Mouse (Mus musculus) CH12.LX (cell line): ENCODE measurements around the gene Blcap. TPM values are rescaled to one million over a fixed set of nuclear protein-coding genes. Genes with fewer than 3 reads are reported as not detected.
"Not testable (repeated sequence)": the region's sequence is repeated elsewhere in the genome, so short reads cannot be mapped to it uniquely, and the experiment has no call there.

Experiments
- DNase-seq: peaks from one replicate; pipeline ENCODE4 v3.0.0-alpha.2; 2013; ENCODE audit errors: extremely low read depth
- H3K27ac ChIP-seq: 2 replicates; pipeline ENCODE4 v1.5.1; 2012; ENCODE audit warnings: low read depth, mild to moderate bottlenecking, control low read depth, moderate library complexity; ENCODE audit not compliant: insufficient read depth
- H3K27me3 ChIP-seq: replicated peaks from 2 replicates; pipeline ENCODE3; 2012; ENCODE audit warnings: inconsistent platforms
- H3K36me3 ChIP-seq, 2 experiments: replicated peaks in 1 of 2; 2 replicates each; pipeline versions ENCODE3 to v1.6.1; 2012; ENCODE audit warnings: inconsistent platforms in 1 of 2, low read length in 1 of 2, mild to moderate bottlenecking in 1 of 2, mixed read lengths in 1 of 2, moderate library complexity in 1 of 2; ENCODE audit not compliant: control insufficient read depth in 1 of 2, insufficient read depth in 1 of 2
- H3K4me1 ChIP-seq, 2 experiments: 2 replicates each; pipeline ENCODE4 v1.6.1; 2012; ENCODE audit warnings: inconsistent platforms in 1 of 2, moderate library complexity in 1 of 2; ENCODE audit not compliant: insufficient read depth in 2 of 2, control insufficient read depth in 1 of 2
- H3K4me2 ChIP-seq: 2 replicates; pipeline ENCODE4 v1.6.1; 2012; ENCODE audit warnings: low read depth, mild to moderate bottlenecking, control low read depth; ENCODE audit not compliant: poor library complexity, insufficient read depth, severe bottlenecking
- H3K4me3 ChIP-seq, 3 experiments: fragments of 150-350 bp in 1 of 3; sonication (generic) in 1 of 3; replicated peaks in 1 of 3; 2 replicates each; pipeline versions ENCODE3 to v1.5.1; 2011 to 2012; ENCODE audit warnings: low read depth in 2 of 3, low read length in 2 of 3, mild to moderate bottlenecking in 2 of 3, moderate library complexity in 2 of 3, control low read depth in 1 of 3, improper control_type of control experiment in 1 of 3, inconsistent platforms in 1 of 3, mixed read lengths in 1 of 3; ENCODE audit not compliant: poor library complexity in 1 of 3
- H3K79me2 ChIP-seq: replicated peaks from 2 replicates; pipeline ENCODE4 v1.6.1; 2012; ENCODE audit warnings: mild to moderate bottlenecking, moderate library complexity; ENCODE audit not compliant: control insufficient read depth, poor library complexity, insufficient read depth, severe bottlenecking; ENCODE audit errors: extremely low read depth
- H3K9ac ChIP-seq: 2 replicates; pipeline ENCODE4 v1.6.1; 2012; ENCODE audit warnings: low read depth, mild to moderate bottlenecking, control low read depth, moderate library complexity; ENCODE audit not compliant: insufficient read depth
- H3K9me3 ChIP-seq: replicated peaks from 2 replicates; pipeline ENCODE3; 2012; ENCODE audit warnings: low read length, inconsistent platforms, mixed read lengths
- CHD1 ChIP-seq: IDR thresholded peaks from 2 replicates; pipeline ENCODE4 v1.6.1; 2012; ENCODE audit warnings: low read depth, low read length, improper control_type of control experiment, inconsistent platforms
- CHD2 ChIP-seq: IDR thresholded peaks from 2 replicates; pipeline ENCODE4 v1.6.1; 2011; ENCODE audit warnings: low read length, improper control_type of control experiment
- E2F4 ChIP-seq: IDR thresholded peaks from 2 replicates; pipeline ENCODE4 v1.6.1; 2011; ENCODE audit warnings: low read depth, low read length, improper control_type of control experiment; ENCODE audit not compliant: insufficient replicate concordance
- EP300 ChIP-seq: IDR thresholded peaks from 2 replicates; pipeline ENCODE4 v1.6.1; 2011; ENCODE audit warnings: low read length, improper control_type of control experiment
- ETS1 ChIP-seq: conservative IDR thresholded peaks from 2 replicates; pipeline ENCODE4 v1.6.1; 2012; ENCODE audit warnings: low read depth, mild to moderate bottlenecking, inconsistent platforms, low read length, improper control_type of control experiment, moderate library complexity
- GABPA ChIP-seq: IDR thresholded peaks from 2 replicates; pipeline ENCODE4 v1.6.1; 2012; ENCODE audit warnings: low read depth, low read length, improper control_type of control experiment, inconsistent platforms; ENCODE audit not compliant: insufficient replicate concordance
- JUN ChIP-seq: IDR thresholded peaks from 2 replicates; pipeline ENCODE4 v1.6.1; 2011; ENCODE audit warnings: low read depth, mild to moderate bottlenecking, low read length, improper control_type of control experiment, moderate library complexity; ENCODE audit not compliant: insufficient read depth
- KAT2A ChIP-seq: IDR thresholded peaks from 2 replicates; pipeline ENCODE4 v1.6.1; 2012; ENCODE audit warnings: low read length, improper control_type of control experiment, inconsistent platforms; ENCODE audit not compliant: insufficient replicate concordance
- MEF2A ChIP-seq: IDR thresholded peaks from 2 replicates; pipeline ENCODE4 v1.6.1; 2014; ENCODE audit warnings: low read depth, mild to moderate bottlenecking, inconsistent platforms, low read length, improper control_type of control experiment, borderline replicate concordance
- NRF1 ChIP-seq: IDR thresholded peaks from 2 replicates; pipeline ENCODE4 v1.6.1; 2014; ENCODE audit warnings: low read depth, mild to moderate bottlenecking, inconsistent platforms, low read length, improper control_type of control experiment, moderate library complexity
- PAX5 ChIP-seq: IDR thresholded peaks from 2 replicates; pipeline ENCODE4 v1.6.1; 2012; ENCODE audit warnings: low read length, inconsistent platforms, mixed read lengths
- POLR2A ChIP-seq: IDR thresholded peaks from 2 replicates; pipeline ENCODE4 v1.6.1; 2011; ENCODE audit warnings: low read depth, mild to moderate bottlenecking, improper control_type of control experiment, low read length
- RCOR1 ChIP-seq: conservative IDR thresholded peaks from 2 replicates; pipeline ENCODE4 v1.6.1; 2012; ENCODE audit warnings: low read depth, mild to moderate bottlenecking, inconsistent platforms, low read length, improper control_type of control experiment
- SIN3A ChIP-seq: IDR thresholded peaks from 2 replicates; pipeline ENCODE4 v1.6.1; 2012; ENCODE audit warnings: low read length, improper control_type of control experiment, inconsistent platforms
- SMC3 ChIP-seq: IDR thresholded peaks from 2 replicates; pipeline ENCODE4 v1.6.1; 2011; ENCODE audit warnings: low read depth, low read length, improper control_type of control experiment
- USF1 ChIP-seq: IDR thresholded peaks from 2 replicates; pipeline ENCODE4 v1.6.1; 2014; ENCODE audit warnings: low read depth, mild to moderate bottlenecking, inconsistent platforms, low read length, improper control_type of control experiment
- ZC3H11A ChIP-seq: IDR thresholded peaks from 2 replicates; pipeline ENCODE4 v1.6.1; 2012; ENCODE audit warnings: low read depth, mild to moderate bottlenecking, inconsistent platforms, low read length, improper control_type of control experiment
- ZMIZ1 ChIP-seq: IDR thresholded peaks from 2 replicates; pipeline ENCODE4 v1.6.1; 2012; ENCODE audit warnings: low read depth, mild to moderate bottlenecking, inconsistent platforms, low read length, improper control_type of control experiment
- dilution Hi-C: fragments of 300-500 bp; cut with MboI; formaldehyde crosslinking; loops from 2 replicates; pipeline ENCODE4 v1.14.3; 2020; ENCODE audit warnings: low sequenced_read_pairs; ENCODE audit not compliant: extremely low pct_unique_long_range_greater_than_20kb, extremely low pct_ligation_motif_present
- in situ Hi-C: fragments of 300-500 bp; cut with MboI; formaldehyde crosslinking; loops from 3 replicates; pipeline ENCODE4 v1.14.3; 2019; ENCODE audit warnings: low sequenced_read_pairs, low pct_ligation_motif_present, low pct_unique_long_range_greater_than_20kb, mixed read lengths
- polyA plus RNA-seq: library from polyadenylated mRNA; unstranded; fragments of >175 nt; gene quantifications from 2 replicates; pipeline ENCODE4 v1.2.1, GENCODE M21; 2012; ENCODE audit warnings: low read depth; ENCODE audit not compliant: insufficient read length
- total RNA-seq, 2 experiments: library from RNA; depleted of rRNA; stranded (reverse); fragments of 300-350 nt in 1 of 2; fragments of >200 nt in 1 of 2; gene quantifications; 2 replicates each; pipeline ENCODE4 v1.2.3; 2012 to 2014

Gene Blcap
- total and polyA plus RNA-seq, 3 experiments, result 14.0 to 18.9 (median 16.0) TPM

- H3K9ac ChIP-seq, DNase-seq, H3K9me3 ChIP-seq, in situ Hi-C loops, H3K36me3 ChIP-seq, H3K4me1 ChIP-seq, dilution Hi-C loops, H3K4me2 ChIP-seq, H3K4me3 ChIP-seq, H3K27ac ChIP-seq, H3K79me2 ChIP-seq: not testable (repeated sequence)
- peaks cover 13% of the 10 kb centered on the region for H3K27me3 ChIP-seq
Measured at GRCm38 (mm10) chr2:157585351-157585750, 14.3 kb upstream of the Blcap start.

- Histone ChIP-seq H3K36me3 (no peaks in the 10 kb centered on the region), H3K27me3 (peaks cover 57% of the 10 kb centered on the region), H3K4me1 (peaks cover 0 to 4% of the 10 kb centered on the region in 2 experiments; a peak in 1 of 4 replicates), H3K79me2 (no peaks in the 10 kb centered on the region), H3K4me3 (no peak overlapping the region), H3K9ac (no peak overlapping the region)
- DNase-seq, result no peak
- dilution Hi-C loops, result no loop called here
- in situ Hi-C loops, result loop anchor here (5.0 to 25.0 kb wide), 4 partner anchors 108 to 435 kb away; partner anchors contain the start of genes Rbl1 and Samhd1
- TF ChIP-seq GABPA (no peak), SMC3 (no peak), RCOR1 (no peak), ETS1 (no peak), KAT2A (no peak), EP300 (no peak), CHD2 (no peak), SIN3A (no peak), NRF1 (no peak), MEF2A (no peak), ZC3H11A (no peak), PAX5 (no peak), USF1 (no peak), CHD1 (no peak), ZMIZ1 (no peak), JUN (no peak), E2F4 (no peak), POLR2A (no peak)
- TF ChIP-seq, all 38 proteins: peak for 0
- Histone ChIP-seq H3K27ac (no peak overlapping the region), H3K9me3 (no peaks in the 10 kb centered on the region), H3K4me2 (no peak overlapping the region)
Measured at GRCm38 (mm10) chr2:157572786-157573185, 1.7 kb upstream of the Blcap start.
